Mouse (Mus musculus) MEL (cell line): ENCODE data around the gene Tmem248. TPM values are rescaled to one million over a fixed set of nuclear protein-coding genes. Genes with fewer than 3 reads are reported as not detected.

Experiments
- DNase-seq: peaks from one replicate; pipeline ENCODE4 v3.0.0; 2011; ENCODE audit warnings: low read depth, low spot score
- H3K27ac ChIP-seq: 2 replicates; pipeline ENCODE4 v1.5.1; 2012; ENCODE audit warnings: low read depth, mild to moderate bottlenecking, control low read depth, low read length, moderate library complexity; ENCODE audit not compliant: control insufficient read depth
- H3K27me3 ChIP-seq, 2 experiments: fragments of 150-350 bp in 1 of 2; sonication (generic) in 1 of 2; 2 replicates each; pipeline ENCODE4 v1.6.1; 2012; ENCODE audit warnings: low read length in 2 of 2, mild to moderate bottlenecking in 2 of 2, improper control_type of control experiment in 1 of 2, moderate library complexity in 1 of 2; ENCODE audit not compliant: insufficient read depth in 2 of 2, control insufficient read depth in 1 of 2
- H3K36me3 ChIP-seq, 2 experiments: 2 replicates each; pipeline ENCODE4 v1.6.1; 2012 to 2014; ENCODE audit warnings: low read length in 2 of 2, improper control_type of control experiment in 1 of 2, inconsistent platforms in 1 of 2, mild to moderate bottlenecking in 1 of 2; ENCODE audit not compliant: insufficient read depth in 2 of 2, control insufficient read depth in 1 of 2
- H3K4me1 ChIP-seq, 2 experiments: fragments of 150-350 bp in 1 of 2; sonication (generic) in 1 of 2; 2 replicates each; pipeline ENCODE4 v1.6.1; 2012; ENCODE audit warnings: low read length in 2 of 2, improper control_type of control experiment in 1 of 2, mild to moderate bottlenecking in 1 of 2; ENCODE audit not compliant: insufficient read depth in 2 of 2, control insufficient read depth in 1 of 2
- H3K4me3 ChIP-seq, 2 experiments: fragments of 150-350 bp in 1 of 2; sonication (generic) in 1 of 2; 2 replicates each; pipeline ENCODE4 v1.5.1; 2012; ENCODE audit warnings: low read depth in 2 of 2, low read length in 2 of 2, mild to moderate bottlenecking in 2 of 2, moderate library complexity in 2 of 2, control low read depth in 1 of 2, improper control_type of control experiment in 1 of 2; ENCODE audit not compliant: control insufficient read depth in 1 of 2, insufficient read depth in 1 of 2
- H3K79me2 ChIP-seq: 2 replicates; pipeline ENCODE4 v1.6.1; 2012; ENCODE audit warnings: mild to moderate bottlenecking, low read length, moderate library complexity; ENCODE audit not compliant: control insufficient read depth, poor library complexity, insufficient read depth
- H3K9ac ChIP-seq: 2 replicates; pipeline ENCODE4 v1.6.1; 2012; ENCODE audit warnings: low read depth, mild to moderate bottlenecking, control low read depth, low read length, moderate library complexity; ENCODE audit not compliant: control insufficient read depth, poor library complexity, severe bottlenecking
- H3K9me3 ChIP-seq: fragments of 150-350 bp; sonication (generic); replicated peaks from 2 replicates; pipeline ENCODE4 v1.6.1; 2012; ENCODE audit warnings: mild to moderate bottlenecking, low read length, improper control_type of control experiment, moderate library complexity; ENCODE audit not compliant: insufficient read depth
- BHLHE40 ChIP-seq: IDR thresholded peaks from 2 replicates; pipeline ENCODE4 v1.6.1; 2012; ENCODE audit warnings: low read depth, mild to moderate bottlenecking, inconsistent platforms, low read length, improper control_type of control experiment, borderline replicate concordance
- CHD1 ChIP-seq: IDR thresholded peaks from 2 replicates; pipeline ENCODE4 v1.6.1; 2012; ENCODE audit warnings: low read depth, mild to moderate bottlenecking, inconsistent platforms, low read length, improper control_type of control experiment
- CTCF ChIP-seq, 3 experiments: IDR thresholded peaks in 2 of 3; conservative IDR thresholded peaks in 1 of 3; 2 replicates each; pipeline ENCODE4 v1.5.1; 2011 to 2012; ENCODE audit warnings: low read length in 3 of 3, low read depth in 2 of 3, mild to moderate bottlenecking in 2 of 3, improper control_type of control experiment in 1 of 3, inconsistent platforms in 1 of 3, mixed read lengths in 1 of 3, moderate library complexity in 1 of 3; ENCODE audit not compliant: control insufficient read depth in 1 of 3, insufficient read depth in 1 of 3, poor library complexity in 1 of 3, severe bottlenecking in 1 of 3
- E2F4 ChIP-seq: IDR thresholded peaks from 2 replicates; pipeline ENCODE4 v1.6.1; 2011; ENCODE audit warnings: low read depth, low read length, improper control_type of control experiment, borderline replicate concordance
- EP300 ChIP-seq, 2 experiments: IDR thresholded peaks; 2 replicates each; pipeline ENCODE4 v1.6.1; 2011; ENCODE audit warnings: improper control_type of control experiment in 2 of 2, low read length in 2 of 2, low read depth in 1 of 2, mild to moderate bottlenecking in 1 of 2
- ETS1 ChIP-seq: IDR thresholded peaks from 2 replicates; pipeline ENCODE4 v1.6.1; 2012; ENCODE audit warnings: low read depth, mild to moderate bottlenecking, inconsistent platforms, low read length, improper control_type of control experiment, moderate library complexity
- GABPA ChIP-seq: IDR thresholded peaks from 2 replicates; pipeline ENCODE4 v1.6.1; 2012; ENCODE audit warnings: low read depth, mild to moderate bottlenecking, inconsistent platforms, low read length, improper control_type of control experiment, moderate library complexity
- GATA1 ChIP-seq: IDR thresholded peaks from 2 replicates; pipeline ENCODE4 v1.6.1; 2011; ENCODE audit warnings: low read depth, low read length, improper control_type of control experiment
- MAFK ChIP-seq: IDR thresholded peaks from 2 replicates; pipeline ENCODE4 v1.6.1; 2011; ENCODE audit warnings: low read depth, mild to moderate bottlenecking, low read length, improper control_type of control experiment, borderline replicate concordance
- MEF2A ChIP-seq: IDR thresholded peaks from 2 replicates; pipeline ENCODE4 v1.6.1; 2014; ENCODE audit warnings: low read depth, mild to moderate bottlenecking, inconsistent platforms, low read length, improper control_type of control experiment; ENCODE audit not compliant: poor library complexity, insufficient replicate concordance, severe bottlenecking; ENCODE audit errors: extremely low read depth
- MXI1 ChIP-seq: IDR thresholded peaks from 2 replicates; pipeline ENCODE4 v1.6.1; 2011; ENCODE audit warnings: mild to moderate bottlenecking, low read depth, low read length, improper control_type of control experiment
- NRF1 ChIP-seq: IDR thresholded peaks from 2 replicates; pipeline ENCODE4 v1.6.1; 2014; ENCODE audit warnings: low read depth, mild to moderate bottlenecking, inconsistent platforms, low read length, improper control_type of control experiment, moderate library complexity; ENCODE audit not compliant: poor library complexity, insufficient read depth, severe bottlenecking
- POLR2AphosphoS5 ChIP-seq: IDR thresholded peaks from 2 replicates; pipeline ENCODE4 v1.6.1; 2012; ENCODE audit warnings: low read depth, borderline replicate concordance, mild to moderate bottlenecking, inconsistent platforms, low read length, moderate library complexity, mixed read lengths
- RAD21 ChIP-seq: IDR thresholded peaks from 2 replicates; pipeline ENCODE4 v1.6.1; 2011; ENCODE audit warnings: mild to moderate bottlenecking, low read depth, low read length, improper control_type of control experiment
- UBTF ChIP-seq: IDR thresholded peaks from 2 replicates; pipeline ENCODE4 v1.6.1; 2012; ENCODE audit warnings: low read depth, mild to moderate bottlenecking, inconsistent platforms, low read length, improper control_type of control experiment, moderate library complexity, borderline replicate concordance; ENCODE audit not compliant: insufficient read depth
- USF2 ChIP-seq, 2 experiments: IDR thresholded peaks; 2 replicates each; pipeline ENCODE4 v1.6.1; 2011 to 2012; ENCODE audit warnings: improper control_type of control experiment in 2 of 2, low read length in 2 of 2, borderline replicate concordance in 1 of 2, inconsistent platforms in 1 of 2, low read depth in 1 of 2, mild to moderate bottlenecking in 1 of 2; ENCODE audit not compliant: insufficient read depth in 1 of 2
- ZNF384 ChIP-seq: IDR thresholded peaks from 2 replicates; pipeline ENCODE4 v1.6.1; 2012; ENCODE audit warnings: low read depth, mild to moderate bottlenecking, inconsistent platforms, low read length, improper control_type of control experiment
- polyA plus RNA-seq, 2 experiments: library from polyadenylated mRNA; stranded (reverse) in 1 of 2; unstranded in 1 of 2; fragments of >175 nt in 1 of 2; fragments of >200 nt in 1 of 2; gene quantifications; 2 replicates each; pipeline versions ENCODE4 v1.2.1 to v1.2.4; 2012; ENCODE audit warnings: low replicate concordance in 2 of 2, low read depth in 1 of 2; ENCODE audit not compliant: insufficient read length in 2 of 2, insufficient read depth in 1 of 2, missing spikeins in 1 of 2
- total RNA-seq: library from RNA; depleted of rRNA; stranded (reverse); fragments of 300-350 nt; gene quantifications from 2 replicates; pipeline ENCODE4 v1.2.3, GENCODE M21; 2012

Gene Tmem248
- total and polyA plus RNA-seq, 3 experiments = 55.5 to 58.2 TPM; not detected in 1

DNA sequence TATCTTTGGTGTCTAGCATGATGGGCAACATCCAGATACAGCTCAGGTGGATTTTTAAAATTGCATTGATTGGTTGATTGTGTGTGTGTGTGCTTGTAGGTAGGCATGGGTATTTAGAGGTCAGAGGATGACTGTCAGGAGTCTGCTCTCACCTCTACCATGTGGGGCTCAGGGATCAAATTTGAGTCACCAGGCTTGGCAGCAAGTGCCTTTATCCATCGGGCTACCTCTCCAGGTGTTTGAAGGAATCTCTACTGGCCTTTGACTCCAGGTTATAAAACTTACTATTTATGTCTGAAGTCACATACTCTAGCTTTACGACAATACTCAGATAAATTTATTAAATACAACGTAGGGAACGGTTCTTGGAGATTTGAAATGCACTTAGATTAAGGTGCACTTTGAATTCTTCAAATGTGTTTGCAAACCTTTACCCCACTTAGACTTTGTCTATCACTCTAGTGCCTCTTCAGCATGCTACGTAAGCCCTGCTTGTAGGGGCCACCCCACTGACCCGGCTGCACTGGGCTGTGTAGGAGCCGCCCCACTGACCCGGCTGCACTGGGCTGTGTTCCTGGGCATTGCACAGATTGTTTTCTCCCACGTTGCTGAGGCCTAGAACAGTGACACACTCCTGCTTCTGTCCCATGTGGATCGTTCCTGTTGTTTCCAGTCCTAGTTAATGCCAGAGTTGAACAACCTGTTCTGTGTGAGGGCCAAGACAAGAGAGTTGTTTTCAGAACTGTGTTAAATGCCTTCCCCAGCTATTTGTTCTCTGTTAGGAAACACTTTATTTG lies 16.4 kb upstream of the Tmem248 start:
- Histone ChIP-seq H3K27me3 (no peaks in the 10 kb centered on the region), H3K36me3 (peaks cover 13 to 49% of the 10 kb centered on the region in 2 experiments), H3K4me1 (peaks cover 5 to 15% of the 10 kb centered on the region in 2 experiments)
- no peak for TF ChIP-seq CTCF (IDR thresholded peaks at IDR 0.05 in 2 of 3, conservative IDR thresholded peaks at IDR 0.05 in 1 of 3; ENCODE audit: control insufficient read depth in 1 of 3, insufficient read depth in 1 of 3, low read depth in 2 of 3, low read length in 3 of 3, poor library complexity in 1 of 3, severe bottlenecking in 1 of 3)
- no peak for TF ChIP-seq BHLHE40
- TF ChIP-seq NRF1 = no peak
- no peak for TF ChIP-seq CHD1
- no peak for TF ChIP-seq UBTF
- no peak for TF ChIP-seq POLR2AphosphoS5
- TF ChIP-seq MXI1 = no peak
- no peak for TF ChIP-seq GABPA
- TF ChIP-seq RAD21 = no peak
- no peak for TF ChIP-seq ETS1
- TF ChIP-seq, all 39 proteins: peak for 0
- Histone ChIP-seq H3K9me3 (no peaks in the 10 kb centered on the region), H3K4me3 (no peak overlapping the region), H3K27ac (no peak overlapping the region), H3K9ac (no peak overlapping the region), H3K79me2 (no peaks in the 10 kb centered on the region)
- no peak for DNase-seq

DNA sequence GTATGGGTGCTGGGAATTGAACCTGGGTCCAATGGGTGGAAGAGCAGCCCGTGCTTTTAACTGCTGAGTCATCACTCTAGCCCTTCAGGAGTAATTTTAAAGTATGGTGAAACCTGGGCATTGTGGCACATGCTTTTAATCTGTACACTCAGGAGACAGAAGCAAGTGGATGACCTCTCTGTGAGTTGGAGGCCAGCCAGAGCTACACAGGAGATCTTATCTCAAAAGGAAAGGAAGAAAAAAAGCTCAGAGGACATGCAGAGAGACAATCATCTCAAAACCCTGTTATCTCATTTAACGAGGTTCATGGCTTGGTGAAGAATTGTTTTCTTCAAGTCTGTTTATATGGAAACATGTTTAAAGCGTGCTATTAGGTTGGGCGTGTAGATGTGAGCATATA lies 12.9 kb upstream of the Tmem248 start:
- Histone ChIP-seq H3K9ac (0 out of 2 replicates have a peak overlapping the region, but pooled peaks have one; percentile 25), H3K4me1 (peaks cover 5 to 15% of the 10 kb centered on the region in 2 experiments), H3K9me3 (no peaks in the 10 kb centered on the region), H3K27ac (no peak overlapping the region), H3K4me3 (no peak overlapping the region), H3K79me2 (no peaks in the 10 kb centered on the region), H3K36me3 (peaks cover 13 to 44% of the 10 kb centered on the region in 2 experiments), H3K27me3 (no peaks in the 10 kb centered on the region)
- TF ChIP-seq GATA1 = peak; percentile 68; the same call in 1 of the 2 replicates
- TF ChIP-seq USF2 (IDR thresholded peaks at IDR 0.05; ENCODE audit: borderline replicate concordance in 1 of 2, insufficient read depth in 1 of 2, low read depth in 1 of 2, low read length in 2 of 2) = no peak
- TF ChIP-seq ZNF384 = peak; percentile 68
- TF ChIP-seq MEF2A = no peak
- peak; percentile 57; the same call in 1 of the 2 replicates for TF ChIP-seq MXI1
- no peak for TF ChIP-seq POLR2AphosphoS5
- no peak for TF ChIP-seq E2F4
- peak in 1 of 2 experiments; percentile 27; a peak in 1 of 4 replicates for TF ChIP-seq EP300 (IDR thresholded peaks at IDR 0.05; ENCODE audit: low read depth in 1 of 2, low read length in 2 of 2)
- peak; percentile 94 for TF ChIP-seq MAFK
- peak; percentile 49 for DNase-seq
